Mouse (Mus musculus): Measurements from ENCODE around the gene Thada. TPM values are rescaled to one million over a fixed set of nuclear protein-coding genes. Genes with fewer than 3 reads are reported as not detected.
A peak's percentile ranks its signal among the peaks of the same experiment; 100 is the strongest.

Thada gene
- polyA plus RNA-seq (2015; fragmentation: Nextera tagmentation; extraction: Ambion mirVana): 6.5 and 6.6 TPM in 2 replicates

GRCm38 (mm10) chr17:84465753-84466608 is at the start of gene Thada:
Gene Thada, minus strand, starts transcription at chr17:84466205.
- Histone ChIP-seq H3K4me2 (peak within 1 kb of the TSS; percentile 85), H3K4me3 (peak within 1 kb of the TSS; percentile 83), H3K27me3 (no peaks in the 10 kb centered on the region), H3K36me3 (no peaks in the 10 kb centered on the region; the same call in 1 of the 2 replicates), H3K4me1 (replicated peaks) (peaks cover 16% of the 10 kb centered on the region), H3K9me3 (no peaks in the 10 kb centered on the region), H3K9ac (peak within 1 kb of the TSS; percentile 76), H3K27ac (replicated peaks) (peak within 1 kb of the TSS; percentile 85)
- under 1% methylated on average over 67 of the region's 67 CpGs for WGBS
- peak; percentile 99 for ATAC-seq (ENCODE audit: low FRiP score, low read depth)

GRCm38 (mm10) chr17:84512516-84513085 is 46.6 kb upstream of the Thada start:
- Histone ChIP-seq H3K36me3 (no peaks in the 10 kb centered on the region), H3K4me3 (peak overlapping the region; percentile 80), H3K27ac (replicated peaks) (no peak overlapping the region), H3K4me1 (replicated peaks) (peaks cover 30% of the 10 kb centered on the region), H3K9ac (peak overlapping the region; percentile 72), H3K4me2 (peak overlapping the region; percentile 98), H3K27me3 (no peaks in the 10 kb centered on the region), H3K9me3 (no peaks in the 10 kb centered on the region)
- peak; percentile 39; the same call in 1 of the 2 replicates for ATAC-seq (ENCODE audit: low FRiP score, low read depth)
- 44% methylated on average over 4 of the region's 4 CpGs for WGBS

- H3K9me3 ChIP-seq: no peaks in the 10 kb centered on the region
- WGBS: under 1% methylated on average over 79 of the region's 79 CpGs
- H3K27ac ChIP-seq (replicated peaks): peak within 1 kb of the TSS; percentile 52
- no peaks in the 10 kb centered on the region for H3K27me3 ChIP-seq
- H3K36me3 ChIP-seq: no peaks in the 10 kb centered on the region
- ATAC-seq (ENCODE audit: low FRiP score, low read depth): peak; percentile 91
- H3K4me1 ChIP-seq (replicated peaks): peaks cover 30% of the 10 kb centered on the region
- peak within 1 kb of the TSS; percentile 72 for H3K9ac ChIP-seq
- peak within 1 kb of the TSS; percentile 80 for H3K4me3 ChIP-seq
- H3K4me2 ChIP-seq: peak within 1 kb of the TSS; percentile 98
Observed at GRCm38 (mm10) chr17:84511682-84512515, 45.9 kb upstream of the Thada start, which contains the start of gene Plekhh2. Gene Plekhh2, plus strand, starts transcription at chr17:84511895.

GRCm38 (mm10) chr17:84510961-84511639 is 45.1 kb upstream of the Thada start:
- ATAC-seq (ENCODE audit: low FRiP score, low read depth): peak; percentile 36; the same call in 1 of the 2 replicates
- Histone ChIP-seq H3K27ac (replicated peaks) (0 out of 2 replicates have a peak overlapping the region, but pooled peaks have one; percentile 52), H3K4me2 (peak overlapping the region; percentile 98), H3K27me3 (no peaks in the 10 kb centered on the region), H3K9me3 (no peaks in the 10 kb centered on the region), H3K4me1 (replicated peaks) (peaks cover 30% of the 10 kb centered on the region), H3K36me3 (no peaks in the 10 kb centered on the region), H3K4me3 (peak overlapping the region; percentile 80), H3K9ac (peak overlapping the region; percentile 72; the same call in 1 of the 2 replicates)
- WGBS: 28% methylated on average over 11 of the region's 11 CpGs

- Histone ChIP-seq H3K36me3 (no peaks in the 10 kb centered on the region), H3K9me3 (no peaks in the 10 kb centered on the region), H3K4me3 (no peak overlapping the region), H3K27ac (replicated peaks) (0 out of 2 replicates have a peak overlapping the region, but pooled peaks have one; percentile 29), H3K27me3 (no peaks in the 10 kb centered on the region), H3K9ac (no peak overlapping the region), H3K4me2 (no peak overlapping the region), H3K4me1 (replicated peaks) (peaks cover 30% of the 10 kb centered on the region)
- WGBS: 39% methylated on average over 5 of the region's 5 CpGs
- ATAC-seq (ENCODE audit: low FRiP score, low read depth): peak; percentile 36; the same call in 1 of the 2 replicates
Observed at GRCm38 (mm10) chr17:84510355-84510754, 44.4 kb upstream of the Thada start.

- Histone ChIP-seq H3K4me2 (no peak overlapping the region), H3K27me3 (no peaks in the 10 kb centered on the region), H3K4me1 (replicated peaks) (peaks cover 30% of the 10 kb centered on the region), H3K4me3 (no peak overlapping the region), H3K36me3 (no peaks in the 10 kb centered on the region), H3K9me3 (no peaks in the 10 kb centered on the region), H3K9ac (no peak overlapping the region), H3K27ac (replicated peaks) (no peak overlapping the region)
- ATAC-seq (ENCODE audit: low FRiP score, low read depth): no peak
- 44% methylated on average over 4 of the region's 4 CpGs for WGBS
Observed at GRCm38 (mm10) chr17:84509176-84509575, 43.2 kb upstream of the Thada start.

GRCm38 (mm10) chr17:84508736-84509135 is 42.7 kb upstream of the Thada start:
- H3K4me2 ChIP-seq: no peak overlapping the region
- no peaks in the 10 kb centered on the region for H3K36me3 ChIP-seq
- no peak overlapping the region for H3K9ac ChIP-seq
- no peak overlapping the region for H3K4me3 ChIP-seq
- no peak for ATAC-seq (ENCODE audit: low FRiP score, low read depth)
- no peaks in the 10 kb centered on the region for H3K9me3 ChIP-seq
- 23% methylated on average over 3 of the region's 3 CpGs for WGBS
- H3K27me3 ChIP-seq: no peaks in the 10 kb centered on the region
- H3K27ac ChIP-seq (replicated peaks): no peak overlapping the region
- H3K4me1 ChIP-seq (replicated peaks): peaks cover 30% of the 10 kb centered on the region

GRCm38 (mm10) chr17:84505922-84506321 is 39.9 kb upstream of the Thada start:
- H3K4me3 ChIP-seq: no peak overlapping the region
- no peaks in the 10 kb centered on the region for H3K27me3 ChIP-seq
- 77% methylated on average over 2 of the region's 2 CpGs for WGBS
- H3K36me3 ChIP-seq: no peaks in the 10 kb centered on the region
- peaks cover 17% of the 10 kb centered on the region for H3K4me1 ChIP-seq (replicated peaks)
- H3K9ac ChIP-seq: no peak overlapping the region
- no peak overlapping the region for H3K27ac ChIP-seq (replicated peaks)
- H3K9me3 ChIP-seq: no peaks in the 10 kb centered on the region
- H3K4me2 ChIP-seq: no peak overlapping the region
- ATAC-seq (ENCODE audit: low FRiP score, low read depth): no peak

GRCm38 (mm10) chr17:84502341-84502740 is 36.3 kb upstream of the Thada start:
- WGBS: 84% methylated on average over 3 of the region's 3 CpGs
- no peak for ATAC-seq (ENCODE audit: low FRiP score, low read depth)
- no peaks in the 10 kb centered on the region for H3K36me3 ChIP-seq

GRCm38 (mm10) chr17:84498639-84499038 is 32.6 kb upstream of the Thada start:
- H3K4me3 ChIP-seq: no peak overlapping the region
- no peak overlapping the region for H3K4me2 ChIP-seq
- no peaks in the 10 kb centered on the region for H3K36me3 ChIP-seq
- ATAC-seq (ENCODE audit: low FRiP score, low read depth): peak; percentile 54; the same call in 1 of the 2 replicates
- 24% methylated on average over 5 of the region's 5 CpGs for WGBS
- no peak overlapping the region for H3K9ac ChIP-seq
- H3K27me3 ChIP-seq: no peaks in the 10 kb centered on the region
- H3K27ac ChIP-seq (replicated peaks): no peak overlapping the region
- no peaks in the 10 kb centered on the region for H3K9me3 ChIP-seq
- no peaks in the 10 kb centered on the region for H3K4me1 ChIP-seq (replicated peaks)

More at GRCm38 (mm10) chr17:84502341-84502740, 36.3 kb upstream of the Thada start:
- Histone ChIP-seq H3K27ac (replicated peaks) (no peak overlapping the region), H3K4me1 (replicated peaks) (no peaks in the 10 kb centered on the region), H3K9ac (no peak overlapping the region), H3K4me3 (no peak overlapping the region), H3K4me2 (no peak overlapping the region), H3K9me3 (no peaks in the 10 kb centered on the region), H3K27me3 (no peaks in the 10 kb centered on the region)

- Histone ChIP-seq H3K9me3 (no peaks in the 10 kb centered on the region), H3K4me3 (no peak overlapping the region), H3K9ac (no peak overlapping the region), H3K36me3 (no peaks in the 10 kb centered on the region), H3K4me2 (no peak overlapping the region), H3K27me3 (no peaks in the 10 kb centered on the region), H3K27ac (replicated peaks) (no peak overlapping the region), H3K4me1 (replicated peaks) (no peaks in the 10 kb centered on the region)
- ATAC-seq (ENCODE audit: low FRiP score, low read depth): no peak
- WGBS: 64% methylated on average over 3 of the region's 3 CpGs
Observed at GRCm38 (mm10) chr17:84497972-84498604, 32.1 kb upstream of the Thada start.
